Mouse (Mus musculus): ENCODE results near the gene Tac4. TPM values are rescaled to one million over a fixed set of nuclear protein-coding genes. Genes with fewer than 3 reads are reported as not detected.

The Tac4 gene
- polyA plus RNA-seq, 1 experiment from 2014 or later = not detected

DNA sequence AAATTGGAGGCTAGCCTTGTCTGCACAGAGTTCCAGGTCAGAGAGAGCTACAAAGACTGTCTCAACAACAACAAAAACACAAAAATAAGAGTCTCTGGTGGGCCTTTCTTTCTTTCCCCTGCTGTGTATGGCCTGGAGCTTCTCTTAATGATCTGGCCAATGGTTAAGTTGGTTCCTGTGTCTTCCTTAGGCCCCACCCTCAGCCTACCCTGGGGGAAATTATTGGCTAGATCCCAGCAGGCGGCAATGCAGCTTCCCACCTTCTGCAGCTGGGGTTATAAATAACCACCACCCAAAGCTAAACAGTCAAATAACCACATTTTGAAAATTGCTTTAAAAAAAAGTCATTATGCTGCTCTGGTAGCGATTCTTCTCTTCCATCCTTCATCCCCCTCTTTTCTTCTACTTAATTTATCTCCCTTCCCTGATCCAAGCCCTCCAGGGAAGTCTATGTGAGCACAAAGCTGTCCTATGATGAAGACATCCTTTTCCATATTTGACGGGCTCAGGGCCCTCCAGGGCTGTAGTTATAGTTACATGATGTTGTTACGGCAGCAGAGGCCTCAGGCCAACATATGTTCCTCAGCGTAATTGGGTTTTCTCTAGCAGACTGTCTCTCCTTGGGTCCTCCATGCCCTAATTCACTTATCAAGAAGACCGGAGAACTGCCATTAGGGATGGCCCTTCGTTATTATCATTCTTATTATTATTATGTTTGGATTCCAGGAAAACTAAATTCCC, 54.1 kb downstream of the Tac4 start:
- H3K79me2 ChIP-seq (ENCODE audit: inconsistent target) = peaks cover 5% of the 10 kb centered on the region; the same call in 1 of the 2 replicates
- H3K27ac ChIP-seq = no peak overlapping the region
- 73% methylated on average over 7 of the region's 7 CpGs for WGBS (ENCODE audit: missing documents)
- no peaks in the 10 kb centered on the region for H3K36me3 ChIP-seq (ENCODE audit: inconsistent target)
- no peak overlapping the region for H3K4me3 ChIP-seq (ENCODE audit: inconsistent target)

DNA sequence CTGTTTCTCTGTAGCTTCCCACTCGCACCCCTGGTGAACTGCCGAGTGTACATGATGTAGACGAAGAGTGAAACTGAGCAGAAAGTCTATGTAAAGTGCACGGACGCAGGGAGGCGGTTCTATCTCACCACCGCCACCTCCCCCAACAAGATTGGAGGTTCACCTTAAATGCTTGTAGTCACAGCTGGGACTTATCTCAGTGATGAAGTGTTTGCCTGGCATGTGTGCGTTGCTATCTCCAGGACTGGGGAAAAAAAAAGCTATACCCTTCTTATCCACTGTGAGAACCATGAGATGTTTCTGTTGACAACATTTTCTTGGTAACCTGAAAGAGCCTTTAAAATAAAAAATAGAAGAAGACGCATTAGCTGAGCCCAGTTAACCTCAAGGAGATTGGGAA, 56.8 kb downstream of the Tac4 start:
- Histone ChIP-seq H3K27ac (no peak overlapping the region), H3K79me2 (ENCODE audit: inconsistent target) (no peaks in the 10 kb centered on the region), H3K36me3 (ENCODE audit: inconsistent target) (no peaks in the 10 kb centered on the region), H3K4me3 (ENCODE audit: inconsistent target) (no peak overlapping the region)
- WGBS (ENCODE audit: missing documents) = 96% methylated on average over 9 of the region's 9 CpGs

Other genes with a start within 250 kb of the Tac4 start
- 4.2 to 14.2 TPM (median 9.9 TPM) in 3 replicates for gene Pdk2, start 220.2 kb upstream of the Tac4 start, polyA plus RNA-seq (2018)
- gene Itga3, start 184.7 kb upstream of the Tac4 start, polyA plus RNA-seq (2018) = 0.06 to 0.22 TPM in 2 of 3 replicates, not detected in the other
- gene Dlx3, start 141.4 kb upstream of the Tac4 start, polyA plus RNA-seq (2018) = not detected in 3 replicates
- gene Dlx4, start 115.3 kb upstream of the Tac4 start, polyA plus RNA-seq (2018) = not detected in 3 replicates
- gene Kat7, start 48.7 kb downstream of the Tac4 start, polyA plus RNA-seq (2018) = 36.7 to 45.2 TPM (median 38.3 TPM) in 3 replicates
- 3.2 to 6.4 TPM (median 3.5 TPM) in 3 replicates for gene Fam117a, start 75.5 kb downstream of the Tac4 start, polyA plus RNA-seq (2018)
- 38.7 to 66.0 TPM (median 52.4 TPM) in 3 replicates for gene Slc35b1, start 123.2 kb downstream of the Tac4 start, polyA plus RNA-seq (2018)
- 73.4 to 91.8 TPM (median 81.3 TPM) in 3 replicates for gene Spop, start 152.6 kb downstream of the Tac4 start, polyA plus RNA-seq (2018)

Data from macrophage (primary cell).